Mouse (Mus musculus) stomach, postnatal 0 days (tissue): Measurements from ENCODE around the gene Cux2.

Source experiments
- CTCF ChIP-seq: IDR thresholded peaks from 2 replicates; pipeline ENCODE4 v1.5.1; 2016; ENCODE audit warnings: antibody characterized with exemption, low read depth, mild to moderate bottlenecking, moderate library complexity
- EP300 ChIP-seq: optimal IDR thresholded peaks from 2 replicates; pipeline ENCODE3; 2016; ENCODE audit warnings: antibody characterized with exemption

DNA sequence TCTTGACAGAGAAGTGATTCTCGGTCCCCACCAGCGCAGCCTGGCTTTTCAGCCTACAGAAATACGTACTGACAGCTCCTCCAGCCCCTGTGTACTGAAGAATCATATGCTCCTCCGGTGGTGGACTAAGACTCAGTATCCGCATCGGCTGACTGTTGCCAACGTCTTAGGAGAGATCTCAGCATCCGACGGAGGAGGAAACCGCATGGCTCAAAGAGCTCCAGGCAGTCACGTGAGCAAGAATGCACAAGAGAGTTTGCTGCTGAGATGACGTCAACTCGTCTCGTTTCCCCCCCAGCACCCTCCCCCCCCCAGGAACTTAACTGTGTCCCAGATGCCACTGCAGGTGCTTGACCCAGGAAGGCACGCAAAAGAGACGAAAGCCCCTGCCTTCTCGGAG, 34.8 kb downstream of the Cux2 start:
- TF ChIP-seq CTCF = no peak
- no peak for TF ChIP-seq EP300
